Mouse (Mus musculus) lung, embryonic 15.5 days (tissue): Measurements from ENCODE around the gene Mthfr. TPM values are rescaled to one million over a fixed set of nuclear protein-coding genes. Genes with fewer than 3 reads are reported as not detected.
A peak's percentile ranks its signal among the peaks of the same experiment; 100 is the strongest.

ENCODE experiments used
- ATAC-seq: fragments of 200-750 bp; cut with Nextera tagmentation; 2 replicates; pipeline ENCODE4 v1.8.0; 2017; ENCODE audit warnings: moderate number of reproducible peaks, borderline replicate concordance; ENCODE audit not compliant: low FRiP score, low TSS enrichment; ENCODE audit errors: extremely low read depth
- H3K27ac ChIP-seq: fragments of 300-500 bp; sonication (generic); 2 replicates; pipeline ENCODE4 v1.5.1; 2015; ENCODE audit warnings: moderate library complexity, mild to moderate bottlenecking, inconsistent platforms
- H3K27me3 ChIP-seq: fragments of 300-500 bp; sonication (generic); 2 replicates; pipeline ENCODE4 v1.6.1; 2015; ENCODE audit warnings: inconsistent platforms
- H3K36me3 ChIP-seq: fragments of 300-500 bp; sonication (generic); 2 replicates; pipeline ENCODE4 v1.6.1; 2015; ENCODE audit warnings: inconsistent platforms
- H3K4me1 ChIP-seq: fragments of 300-500 bp; sonication (generic); 2 replicates; pipeline ENCODE4 v1.6.1; 2015; ENCODE audit warnings: inconsistent platforms
- H3K4me2 ChIP-seq: fragments of 300-500 bp; sonication (generic); 2 replicates; pipeline ENCODE4 v1.6.1; 2015; ENCODE audit warnings: inconsistent platforms, mild to moderate bottlenecking, moderate library complexity
- H3K4me3 ChIP-seq: fragments of 300-500 bp; sonication (generic); 2 replicates; pipeline ENCODE4 v1.5.1; 2015; ENCODE audit warnings: mild to moderate bottlenecking, inconsistent platforms
- H3K9ac ChIP-seq: fragments of 300-500 bp; sonication (generic); 2 replicates; pipeline ENCODE4 v1.6.1; 2015; ENCODE audit warnings: inconsistent platforms
- H3K9me3 ChIP-seq: fragments of 300-500 bp; sonication (generic); 2 replicates; pipeline ENCODE4 v1.6.1; 2016; ENCODE audit warnings: inconsistent platforms
- WGBS: fragments of 180-500 bp; shearing (Covaris S2); methylation state at CpG from one replicate; pipeline ENCODE4 v1.1.7; 2015; 5-methylcytosine and 5-hydroxymethylcytosine counted together
- polyA plus RNA-seq: library from polyadenylated mRNA; unstranded; fragments of >200 nt; fragmentation: Nextera tagmentation; extraction: Ambion mirVana; gene quantifications from 2 replicates; pipeline ENCODE4 v1.2.1, GENCODE M21; 2015

Gene Mthfr
- polyA plus RNA-seq, 1 experiment from 2014 or later, result 21.1 TPM

GRCm38 (mm10) chr4:148074521-148075189 is 35.8 kb downstream of the Mthfr start:
- Histone ChIP-seq H3K27ac (no peak overlapping the region), H3K9ac (peak overlapping the region; percentile 3; the same call in 1 of the 2 replicates), H3K9me3 (no peaks in the 10 kb centered on the region), H3K4me2 (peak overlapping the region; percentile 51), H3K27me3 (no peaks in the 10 kb centered on the region), H3K4me1 (no peaks in the 10 kb centered on the region; the same call in 1 of the 2 replicates), H3K36me3 (no peaks in the 10 kb centered on the region), H3K4me3 (peak overlapping the region; percentile 26)
- 39% methylated on average over 17 of the region's 17 CpGs for WGBS
- no peak for ATAC-seq

GRCm38 (mm10) chr4:148075259-148075658 is 36.4 kb downstream of the Mthfr start:
- H3K4me3 ChIP-seq, result peak overlapping the region; percentile 26
- no peaks in the 10 kb centered on the region for H3K9me3 ChIP-seq
- peak overlapping the region; percentile 3; the same call in 1 of the 2 replicates for H3K9ac ChIP-seq

GRCm38 (mm10) chr4:148075881-148076280 is 37.0 kb downstream of the Mthfr start:
- Histone ChIP-seq H3K4me3 (no peak overlapping the region), H3K4me2 (no peak overlapping the region), H3K36me3 (no peaks in the 10 kb centered on the region; the same call in 1 of the 2 replicates), H3K9me3 (no peaks in the 10 kb centered on the region), H3K27me3 (no peaks in the 10 kb centered on the region), H3K4me1 (no peaks in the 10 kb centered on the region; the same call in 1 of the 2 replicates), H3K27ac (no peak overlapping the region), H3K9ac (no peak overlapping the region)
- no peak for ATAC-seq
- 87% methylated on average over 6 of the region's 6 CpGs for WGBS

More at GRCm38 (mm10) chr4:148075259-148075658, 36.4 kb downstream of the Mthfr start:
- peak; percentile 5; the same call in 1 of the 2 replicates for ATAC-seq
- 29% methylated on average over 21 of the region's 21 CpGs for WGBS
- Histone ChIP-seq H3K27me3 (no peaks in the 10 kb centered on the region), H3K27ac (no peak overlapping the region), H3K4me1 (no peaks in the 10 kb centered on the region; the same call in 1 of the 2 replicates), H3K4me2 (peak overlapping the region; percentile 51), H3K36me3 (no peaks in the 10 kb centered on the region; the same call in 1 of the 2 replicates)

- Histone ChIP-seq H3K36me3 (no peaks in the 10 kb centered on the region; the same call in 1 of the 2 replicates), H3K27ac (no peak overlapping the region), H3K4me1 (peaks cover 12% of the 10 kb centered on the region), H3K4me2 (no peak overlapping the region), H3K4me3 (no peak overlapping the region), H3K27me3 (no peaks in the 10 kb centered on the region), H3K9me3 (no peaks in the 10 kb centered on the region), H3K9ac (no peak overlapping the region)
- ATAC-seq, result no peak
- 46% methylated on average over 6 of the region's 6 CpGs for WGBS
Observed at GRCm38 (mm10) chr4:148079212-148079611, 40.3 kb downstream of the Mthfr start.

- Histone ChIP-seq H3K36me3 (no peaks in the 10 kb centered on the region; the same call in 1 of the 2 replicates), H3K4me3 (no peak overlapping the region), H3K27me3 (no peaks in the 10 kb centered on the region), H3K9me3 (no peaks in the 10 kb centered on the region), H3K4me1 (peaks cover 15% of the 10 kb centered on the region), H3K9ac (no peak overlapping the region), H3K27ac (no peak overlapping the region), H3K4me2 (no peak overlapping the region)
- WGBS, result 80% methylated on average over 8 of the region's 8 CpGs
- ATAC-seq, result no peak
Observed at GRCm38 (mm10) chr4:148079944-148080596, 41.2 kb downstream of the Mthfr start.

- Histone ChIP-seq H3K36me3 (no peaks in the 10 kb centered on the region; the same call in 1 of the 2 replicates), H3K27ac (no peak overlapping the region), H3K9ac (no peak overlapping the region), H3K4me2 (no peak overlapping the region), H3K9me3 (no peaks in the 10 kb centered on the region), H3K4me3 (no peak overlapping the region), H3K4me1 (peaks cover 21% of the 10 kb centered on the region), H3K27me3 (no peaks in the 10 kb centered on the region)
- no peak for ATAC-seq
- WGBS, result 81% methylated on average over 1 of the region's 1 CpGs
Observed at GRCm38 (mm10) chr4:148080597-148080973, 41.7 kb downstream of the Mthfr start.

- Histone ChIP-seq H3K36me3 (no peaks in the 10 kb centered on the region; the same call in 1 of the 2 replicates), H3K27me3 (no peaks in the 10 kb centered on the region), H3K4me2 (no peak overlapping the region), H3K9ac (no peak overlapping the region), H3K9me3 (no peaks in the 10 kb centered on the region), H3K27ac (no peak overlapping the region), H3K4me3 (no peak overlapping the region), H3K4me1 (peaks cover 26% of the 10 kb centered on the region)
- WGBS, result 91% methylated on average over 10 of the region's 10 CpGs
- no peak for ATAC-seq
Observed at GRCm38 (mm10) chr4:148081201-148081600, 42.3 kb downstream of the Mthfr start.

GRCm38 (mm10) chr4:148082257-148083044 is 43.6 kb downstream of the Mthfr start:
- Histone ChIP-seq H3K9me3 (no peaks in the 10 kb centered on the region), H3K4me1 (peaks cover 37% of the 10 kb centered on the region), H3K4me3 (no peak overlapping the region), H3K36me3 (no peaks in the 10 kb centered on the region; the same call in 1 of the 2 replicates), H3K4me2 (no peak overlapping the region), H3K27ac (no peak overlapping the region), H3K9ac (no peak overlapping the region), H3K27me3 (no peaks in the 10 kb centered on the region)
- WGBS, result 46% methylated on average over 12 of the region's 12 CpGs
- ATAC-seq, result no peak

GRCm38 (mm10) chr4:148083176-148083899 is 44.5 kb downstream of the Mthfr start:
- H3K4me3 ChIP-seq, result no peak overlapping the region
- WGBS, result 46% methylated on average over 21 of the region's 21 CpGs
- no peak overlapping the region for H3K27ac ChIP-seq
- no peaks in the 10 kb centered on the region; the same call in 1 of the 2 replicates for H3K36me3 ChIP-seq
- H3K4me1 ChIP-seq, result peaks cover 41% of the 10 kb centered on the region
- H3K9ac ChIP-seq, result no peak overlapping the region
- ATAC-seq, result no peak
- H3K4me2 ChIP-seq, result no peak overlapping the region
- no peaks in the 10 kb centered on the region for H3K27me3 ChIP-seq
- no peaks in the 10 kb centered on the region for H3K9me3 ChIP-seq

GRCm38 (mm10) chr4:148084261-148084714 is 45.4 kb downstream of the Mthfr start:
- WGBS, result 25% methylated on average over 8 of the region's 8 CpGs
- H3K4me2 ChIP-seq, result no peak overlapping the region
- H3K36me3 ChIP-seq, result no peaks in the 10 kb centered on the region; the same call in 1 of the 2 replicates
- peaks cover 41% of the 10 kb centered on the region for H3K4me1 ChIP-seq
- ATAC-seq, result no peak
- H3K4me3 ChIP-seq, result no peak overlapping the region
- H3K27ac ChIP-seq, result no peak overlapping the region
- no peaks in the 10 kb centered on the region for H3K27me3 ChIP-seq
- H3K9ac ChIP-seq, result no peak overlapping the region
- no peaks in the 10 kb centered on the region for H3K9me3 ChIP-seq
